Mouse (Mus musculus): ENCODE results near the gene Stk10. TPM values are rescaled to one million over a fixed set of nuclear protein-coding genes. Genes with fewer than 3 reads are reported as not detected.

The Stk10 gene
- polyA plus RNA-seq, 1 experiment: 7.2 TPM

- Histone ChIP-seq H3K9me3 (replicated peaks; ENCODE audit: control insufficient read depth, insufficient read depth, low read length, poor library complexity, severe bottlenecking) (no peaks in the 10 kb centered on the region), H3K4me3 (ENCODE audit: low read depth, low read length) (peak within 1 kb of the TSS; percentile 69), H3K27me3 (ENCODE audit: control insufficient read depth, insufficient read depth, low read length, poor library complexity, severe bottlenecking) (peaks cover 3% of the 10 kb centered on the region; the same call in 1 of the 2 replicates), H3K36me3 (ENCODE audit: control insufficient read depth, insufficient read depth, low read length, poor library complexity, severe bottlenecking) (no peaks in the 10 kb centered on the region), H3K27ac (ENCODE audit: insufficient read depth, low read length) (no peak within 1 kb of the TSS), H3K9ac (ENCODE audit: low read depth, poor library complexity, severe bottlenecking) (peak within 1 kb of the TSS; percentile 85), H3K4me1 (ENCODE audit: control insufficient read depth, insufficient read depth, low read length) (no peaks in the 10 kb centered on the region)
- TF ChIP-seq POLR2A (IDR thresholded peaks at IDR 0.05; ENCODE audit: insufficient read depth, low read length): no peak
- no peak for TF ChIP-seq CTCF (IDR thresholded peaks at IDR 0.05; ENCODE audit: low read depth, low read length)
- TF ChIP-seq EP300 (IDR thresholded peaks at IDR 0.05; ENCODE audit: insufficient read depth, low read depth, low read length): no peak
Observed at GRCm38 (mm10) chr11:32531871-32532764, 987 bp upstream of the Stk10 start, which contains the start of gene Efcab9. TSS of gene Efcab9 (minus strand) at chr11:32532081.

- no peak overlapping the region for H3K27ac ChIP-seq (ENCODE audit: insufficient read depth, low read length)
- no peaks in the 10 kb centered on the region for H3K9me3 ChIP-seq (replicated peaks; ENCODE audit: control insufficient read depth, insufficient read depth, low read length, poor library complexity, severe bottlenecking)
- H3K27me3 ChIP-seq (ENCODE audit: control insufficient read depth, insufficient read depth, low read length, poor library complexity, severe bottlenecking): peaks cover 3% of the 10 kb centered on the region; the same call in 1 of the 2 replicates
- H3K4me1 ChIP-seq (ENCODE audit: control insufficient read depth, insufficient read depth, low read length): no peaks in the 10 kb centered on the region
- no peaks in the 10 kb centered on the region for H3K36me3 ChIP-seq (ENCODE audit: control insufficient read depth, insufficient read depth, low read length, poor library complexity, severe bottlenecking)
- peak overlapping the region; percentile 85 for H3K9ac ChIP-seq (ENCODE audit: low read depth, poor library complexity, severe bottlenecking)
- TF ChIP-seq CTCF (IDR thresholded peaks at IDR 0.05; ENCODE audit: low read depth, low read length): no peak
- TF ChIP-seq POLR2A (IDR thresholded peaks at IDR 0.05; ENCODE audit: insufficient read depth, low read length): no peak
- 0 out of 2 replicates have a peak, but pooled peaks have one; percentile 5 for TF ChIP-seq EP300 (IDR thresholded peaks at IDR 0.05; ENCODE audit: insufficient read depth, low read depth, low read length)
- peak overlapping the region; percentile 91 for H3K4me3 ChIP-seq (ENCODE audit: low read depth, low read length)
Observed at GRCm38 (mm10) chr11:32533482-32534261, 567 bp downstream of the Stk10 start.

GRCm38 (mm10) chr11:32534453-32535075 is 1.5 kb downstream of the Stk10 start:
- no peak overlapping the region for H3K27ac ChIP-seq (ENCODE audit: insufficient read depth, low read length)
- no peak overlapping the region for H3K9ac ChIP-seq (ENCODE audit: low read depth, poor library complexity, severe bottlenecking)
- H3K4me3 ChIP-seq (ENCODE audit: low read depth, low read length): no peak overlapping the region
- no peaks in the 10 kb centered on the region for H3K9me3 ChIP-seq (replicated peaks; ENCODE audit: control insufficient read depth, insufficient read depth, low read length, poor library complexity, severe bottlenecking)
- H3K36me3 ChIP-seq (ENCODE audit: control insufficient read depth, insufficient read depth, low read length, poor library complexity, severe bottlenecking): no peaks in the 10 kb centered on the region
- no peaks in the 10 kb centered on the region for H3K4me1 ChIP-seq (ENCODE audit: control insufficient read depth, insufficient read depth, low read length)
- TF ChIP-seq EP300 (IDR thresholded peaks at IDR 0.05; ENCODE audit: insufficient read depth, low read depth, low read length): no peak
- TF ChIP-seq CTCF (IDR thresholded peaks at IDR 0.05; ENCODE audit: low read depth, low read length): no peak
- no peak for TF ChIP-seq POLR2A (IDR thresholded peaks at IDR 0.05; ENCODE audit: insufficient read depth, low read length)
- H3K27me3 ChIP-seq (ENCODE audit: control insufficient read depth, insufficient read depth, low read length, poor library complexity, severe bottlenecking): peaks cover 3% of the 10 kb centered on the region; the same call in 1 of the 2 replicates

DNA sequence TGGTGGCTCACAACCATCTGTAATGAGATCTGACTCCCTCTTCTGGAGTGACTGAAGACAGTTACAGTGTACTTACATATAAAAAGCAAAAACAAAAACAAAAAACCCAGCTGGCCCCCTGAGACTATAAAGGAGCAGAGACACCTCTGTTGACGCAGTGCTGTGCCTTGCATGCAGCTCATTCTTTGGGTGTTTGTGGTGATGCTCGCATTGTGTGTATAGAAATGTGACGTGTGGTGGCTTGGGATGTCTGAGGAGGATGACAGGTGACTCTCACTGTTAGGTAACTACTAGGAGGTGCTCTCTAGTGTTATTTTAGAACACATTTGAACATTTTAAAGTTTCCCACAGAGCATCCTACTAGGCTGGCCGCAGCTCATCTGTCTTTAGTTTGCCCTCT is 2.5 kb downstream of the Stk10 start:
- no peaks in the 10 kb centered on the region for H3K9me3 ChIP-seq (replicated peaks; ENCODE audit: control insufficient read depth, insufficient read depth, low read length, poor library complexity, severe bottlenecking)
- TF ChIP-seq CTCF (IDR thresholded peaks at IDR 0.05; ENCODE audit: low read depth, low read length): no peak
- no peak for TF ChIP-seq POLR2A (IDR thresholded peaks at IDR 0.05; ENCODE audit: insufficient read depth, low read length)
- no peak for TF ChIP-seq EP300 (IDR thresholded peaks at IDR 0.05; ENCODE audit: insufficient read depth, low read depth, low read length)
- no peak overlapping the region for H3K4me3 ChIP-seq (ENCODE audit: low read depth, low read length)
- no peaks in the 10 kb centered on the region for H3K36me3 ChIP-seq (ENCODE audit: control insufficient read depth, insufficient read depth, low read length, poor library complexity, severe bottlenecking)
- H3K9ac ChIP-seq (ENCODE audit: low read depth, poor library complexity, severe bottlenecking): no peak overlapping the region
- H3K27me3 ChIP-seq (ENCODE audit: control insufficient read depth, insufficient read depth, low read length, poor library complexity, severe bottlenecking): peaks cover 3% of the 10 kb centered on the region; the same call in 1 of the 2 replicates
- H3K27ac ChIP-seq (ENCODE audit: insufficient read depth, low read length): no peak overlapping the region
- no peaks in the 10 kb centered on the region for H3K4me1 ChIP-seq (ENCODE audit: control insufficient read depth, insufficient read depth, low read length)

- no peak for TF ChIP-seq EP300 (IDR thresholded peaks at IDR 0.05; ENCODE audit: insufficient read depth, low read depth, low read length)
- TF ChIP-seq CTCF (IDR thresholded peaks at IDR 0.05; ENCODE audit: low read depth, low read length): no peak
- TF ChIP-seq POLR2A (IDR thresholded peaks at IDR 0.05; ENCODE audit: insufficient read depth, low read length): no peak
- Histone ChIP-seq H3K36me3 (ENCODE audit: control insufficient read depth, insufficient read depth, low read length, poor library complexity, severe bottlenecking) (no peaks in the 10 kb centered on the region), H3K9ac (ENCODE audit: low read depth, poor library complexity, severe bottlenecking) (no peak overlapping the region), H3K4me3 (ENCODE audit: low read depth, low read length) (no peak overlapping the region), H3K27me3 (ENCODE audit: control insufficient read depth, insufficient read depth, low read length, poor library complexity, severe bottlenecking) (peaks cover 3% of the 10 kb centered on the region; the same call in 1 of the 2 replicates), H3K27ac (ENCODE audit: insufficient read depth, low read length) (no peak overlapping the region), H3K4me1 (ENCODE audit: control insufficient read depth, insufficient read depth, low read length) (no peaks in the 10 kb centered on the region), H3K9me3 (replicated peaks; ENCODE audit: control insufficient read depth, insufficient read depth, low read length, poor library complexity, severe bottlenecking) (no peaks in the 10 kb centered on the region)
Observed at GRCm38 (mm10) chr11:32536954-32537353, 3.8 kb downstream of the Stk10 start.
